Comparison of ENCODE assay signal across 13 mouse cellular contexts in genomic region chr7:37149711-37150110, GRCm38 (mm10).
DNase-seq lines count a peak whose midpoint lies in the region; ATAC-seq lines count a peak whose summit lies in the region.
"Had no signal": no experiment of that assay in that cellular context is flagged by ENCODE, and none has a peak within 500 bp of the region (broad histone marks: within the 10 kb centered on the region; RNA-seq: fewer than 3 reads in every experiment).

No protein-coding gene starts in this region.

- no peak overlapping the region for H3K4me3 ChIP-seq in limb, embryonic 13.5 days
- no peak overlapping the region for H3K4me3 ChIP-seq in limb, embryonic 10.5 days
- H3K4me3 ChIP-seq: erythroblast, embryonic 14.5 days; intestine, embryonic 15.5 days; liver, embryonic 12.5 days had no signal

- peak; percentile 54; the same call in 1 of the 2 replicates for ATAC-seq in limb, embryonic 13.5 days (ENCODE audit: low FRiP score, low read depth)
- ATAC-seq: intestine, embryonic 15.5 days; liver, embryonic 12.5 days had no signal

- no peak overlapping the region for H3K27ac ChIP-seq in limb, embryonic 13.5 days
- H3K27ac ChIP-seq in limb, embryonic 10.5 days = no peak overlapping the region
- H3K27ac ChIP-seq: intestine, embryonic 15.5 days; liver, embryonic 12.5 days; macrophage had no signal

- H3K4me2 ChIP-seq in limb, embryonic 13.5 days (replicated peaks) = no peak overlapping the region
- H3K4me2 ChIP-seq: intestine, embryonic 15.5 days; liver, embryonic 12.5 days had no signal

- H3K4me1 ChIP-seq in limb, embryonic 13.5 days = peaks cover 13% of the 10 kb centered on the region; the same call in 1 of the 2 replicates
- H3K4me1 ChIP-seq in limb, embryonic 10.5 days = peaks cover 14% of the 10 kb centered on the region
- H3K4me1 ChIP-seq: liver, embryonic 12.5 days had no signal

- peaks cover 10% of the 10 kb centered on the region; the same call in 1 of the 2 replicates for H3K27me3 ChIP-seq in limb, embryonic 13.5 days
- H3K27me3 ChIP-seq in limb, embryonic 10.5 days (ENCODE audit: low read depth, poor library complexity, severe bottlenecking) = no peaks in the 10 kb centered on the region
- H3K27me3 ChIP-seq: intestine, embryonic 15.5 days; liver, embryonic 12.5 days had no signal

- 47% methylated on average over 5 of the region's 5 CpGs for WGBS in limb, embryonic 13.5 days
- 89% methylated on average over 5 of the region's 5 CpGs for WGBS in limb, embryonic 10.5 days

- H3K36me3 ChIP-seq in limb, embryonic 13.5 days = no peaks in the 10 kb centered on the region
- no peaks in the 10 kb centered on the region for H3K36me3 ChIP-seq in limb, embryonic 10.5 days
- H3K36me3 ChIP-seq: intestine, embryonic 15.5 days; liver, embryonic 12.5 days had no signal

- DNase-seq in heart, adult 11 months = peak; percentile 70
- DNase-seq in heart, adult 8-10 months (ENCODE audit: low spot score) = no peak
- DNase-seq in limb, embryonic 10.5 days (ENCODE audit: low spot score) = no peak
- peak; percentile 52 to 85 for DNase-seq in cerebellum, postnatal 4 days (ENCODE audit: low spot score in 2 of 2)
- peak; percentile 5 to 8 for DNase-seq in frontal cortex, postnatal 25 days (ENCODE audit: low spot score in 2 of 2)
- no peak for DNase-seq in Muller cell, postnatal 12 days (ENCODE audit: inconsistent ontology term)
- DNase-seq: adrenal gland, postnatal 14 days; thymus, adult 18-20 months had no signal

- H3K9me3 ChIP-seq in limb, embryonic 13.5 days = no peaks in the 10 kb centered on the region
- H3K9me3 ChIP-seq in limb, embryonic 10.5 days (replicated peaks) = no peaks in the 10 kb centered on the region
- H3K9me3 ChIP-seq: intestine, embryonic 15.5 days; liver, embryonic 12.5 days had no signal

- no peak overlapping the region for H3K9ac ChIP-seq in limb, embryonic 13.5 days
- H3K9ac ChIP-seq: intestine, embryonic 15.5 days; liver, embryonic 12.5 days had no signal

Comparison
In these comparisons a context has a peak if more than half of its experiments do, and no peak if none do; other contexts are left out.
1. DNase-seq: peak in heart, adult 11 months (single experiment), cerebellum, postnatal 4 days (2 of 2) and frontal cortex, postnatal 25 days (2 of 2); none in heart, adult 8-10 months (single experiment), limb, embryonic 10.5 days (single experiment) and Muller cell, postnatal 12 days (single experiment).